Mouse (Mus musculus) hindbrain, embryonic 10.5 days (tissue): ENCODE measurements around the gene Nup107. TPM values are rescaled to one million over a fixed set of nuclear protein-coding genes. Genes with fewer than 3 reads are reported as not detected.
"Not testable (repeated sequence)": the region's sequence is repeated elsewhere in the genome, so short reads cannot be mapped to it uniquely, and the experiment has no call there.

ENCODE experiments used
- DNase-seq: peaks from one replicate; pipeline ENCODE4 v3.0.0-alpha.2; 2017; ENCODE audit warnings: low spot score
- H3K27ac ChIP-seq: fragments of 300-500 bp; sonication (generic); 2 replicates; pipeline ENCODE4 v1.5.1; 2016; ENCODE audit warnings: mild to moderate bottlenecking, moderate library complexity
- H3K27me3 ChIP-seq: fragments of 300-500 bp; sonication (generic); 2 replicates; pipeline ENCODE4 v1.6.1; 2016; ENCODE audit warnings: mild to moderate bottlenecking; ENCODE audit not compliant: poor library complexity, insufficient read depth, severe bottlenecking
- H3K36me3 ChIP-seq: fragments of 300-500 bp; sonication (generic); 2 replicates; pipeline ENCODE4 v1.6.1; 2016; ENCODE audit warnings: mild to moderate bottlenecking, moderate library complexity
- H3K4me1 ChIP-seq: fragments of 300-500 bp; sonication (generic); replicated peaks from 2 replicates; pipeline ENCODE4 v1.6.1; 2016; ENCODE audit warnings: mild to moderate bottlenecking
- H3K4me3 ChIP-seq: fragments of 300-500 bp; sonication (generic); 2 replicates; pipeline ENCODE4 v1.5.1; 2016; ENCODE audit warnings: mild to moderate bottlenecking, moderate library complexity
- H3K9me3 ChIP-seq: fragments of 300-500 bp; sonication (generic); 2 replicates; pipeline ENCODE4 v1.6.1; 2016; ENCODE audit warnings: mild to moderate bottlenecking, moderate library complexity
- WGBS: fragments of 180-500 bp; shearing (Covaris S2); methylation state at CpG from one replicate; pipeline ENCODE4 v1.1.7; 2016; 5-methylcytosine and 5-hydroxymethylcytosine counted together
- polyA plus RNA-seq: library from polyadenylated mRNA; unstranded; fragments of >200 nt; fragmentation: Nextera tagmentation; extraction: Ambion mirVana; gene quantifications from 2 replicates; pipeline ENCODE4 v1.2.1, GENCODE M21; 2016

Nup107 gene
- polyA plus RNA-seq, 1 experiment from 2014 or later: 70.6 TPM

DNA sequence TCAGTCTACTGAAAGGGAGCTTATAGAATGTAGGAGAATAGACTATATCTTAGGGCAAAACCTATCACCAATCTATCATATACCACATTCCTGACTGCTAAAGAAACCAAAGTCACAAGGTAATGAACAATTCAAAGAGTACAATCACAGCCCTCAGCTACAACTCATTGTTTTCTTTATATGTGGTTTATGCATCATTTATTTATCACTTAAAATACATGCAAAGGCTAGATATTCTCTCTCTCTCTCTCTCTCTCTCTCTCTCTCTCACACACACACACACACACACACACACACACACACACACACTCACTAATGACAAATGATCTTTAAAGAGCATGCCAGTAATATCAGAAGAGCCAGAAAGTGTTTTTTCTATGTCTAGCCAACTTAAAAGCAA lies 86.7 kb downstream of the Nup107 start:
- no peak overlapping the region for H3K4me3 ChIP-seq
- H3K36me3 ChIP-seq: peaks cover 86% of the 10 kb centered on the region
- H3K27me3 ChIP-seq: no peaks in the 10 kb centered on the region

DNA sequence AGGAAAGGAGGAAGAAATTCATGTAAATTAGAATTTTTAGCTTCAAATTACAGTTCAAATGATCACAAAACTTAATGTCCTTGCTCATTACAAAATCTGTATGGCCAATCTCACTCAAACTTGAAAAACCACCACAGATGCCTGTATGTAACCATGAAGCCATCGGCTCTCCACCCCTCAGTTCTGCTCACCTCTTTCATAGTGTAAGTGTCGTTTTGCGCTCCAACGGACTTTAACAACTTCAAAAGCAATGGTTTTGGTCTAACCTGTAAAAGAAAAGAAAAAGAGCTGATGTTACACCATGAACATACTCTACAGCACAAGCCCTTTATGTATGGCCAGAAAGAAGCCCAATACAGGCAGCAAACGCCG lies 87.6 kb downstream of the Nup107 start:
- Histone ChIP-seq H3K27ac (no peak overlapping the region), H3K36me3 (peaks cover 94% of the 10 kb centered on the region), H3K27me3 (no peaks in the 10 kb centered on the region), H3K9me3 (no peaks in the 10 kb centered on the region), H3K4me1 (peaks cover 10% of the 10 kb centered on the region), H3K4me3 (no peak overlapping the region)
- DNase-seq: no peak
- WGBS: 98% methylated on average over 6 of the region's 6 CpGs

More for the DNA sequence above, 86.7 kb downstream of the Nup107 start:
- Histone ChIP-seq H3K4me1 (peaks cover 10% of the 10 kb centered on the region), H3K27ac (no peak overlapping the region), H3K9me3 (no peaks in the 10 kb centered on the region)
- no peak for DNase-seq

DNA sequence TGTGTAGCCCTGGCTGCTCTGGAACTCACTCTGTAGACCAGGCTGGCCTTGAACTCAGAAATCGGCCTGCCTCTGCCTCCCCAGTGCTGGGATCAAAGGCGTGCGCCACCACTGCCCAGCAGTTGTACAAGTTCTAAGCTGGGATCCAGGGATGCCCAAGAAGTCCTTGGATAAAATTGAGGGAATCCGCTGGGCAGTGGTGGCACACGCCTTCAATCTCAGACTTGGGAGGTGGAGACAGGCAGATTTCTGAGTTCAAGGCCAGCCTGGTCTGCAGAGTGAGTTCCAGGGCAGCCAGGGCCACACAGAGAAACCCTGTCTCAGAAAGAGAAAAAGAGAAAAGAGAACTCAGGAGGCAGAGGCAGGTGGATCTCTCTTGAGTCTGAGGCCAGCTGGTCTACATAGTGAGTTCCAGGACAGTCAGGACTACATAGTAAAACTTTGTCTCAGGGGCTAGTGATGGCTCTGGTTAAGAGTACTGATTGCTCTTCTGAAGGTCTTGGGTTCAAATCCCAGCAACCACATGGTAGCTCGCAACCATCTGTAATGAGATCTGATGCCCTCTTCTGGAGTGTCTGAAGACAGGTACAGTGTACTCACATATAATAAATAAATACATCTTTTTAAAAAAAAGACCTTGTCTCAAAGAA lies 88.1 kb downstream of the Nup107 start:
- H3K27me3 ChIP-seq, H3K4me3 ChIP-seq, H3K4me1 ChIP-seq, H3K27ac ChIP-seq, H3K9me3 ChIP-seq, DNase-seq: not testable (repeated sequence)
- peaks cover 99% of the 10 kb centered on the region for H3K36me3 ChIP-seq
- 98% methylated on average over 6 of the region's 6 CpGs for WGBS

DNA sequence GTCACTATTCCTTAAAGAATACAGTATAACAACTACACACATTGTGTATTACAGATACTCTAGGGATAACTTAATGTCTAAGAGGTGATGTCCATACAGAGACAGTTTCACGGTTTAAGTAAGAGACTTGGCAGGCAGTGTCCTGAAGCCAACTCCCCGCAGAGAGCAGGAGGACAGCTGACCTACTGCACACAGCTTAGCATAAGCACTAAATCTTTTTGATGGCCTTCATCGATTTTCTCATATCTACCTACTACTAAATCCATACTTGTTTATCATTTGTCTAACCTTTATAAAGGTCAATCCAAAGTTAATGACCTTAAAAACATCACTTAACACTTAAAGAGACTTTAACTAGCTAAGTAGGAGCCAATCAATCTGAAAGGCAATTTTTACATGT lies 89.0 kb downstream of the Nup107 start:
- Histone ChIP-seq H3K9me3 (no peaks in the 10 kb centered on the region), H3K4me1 (no peaks in the 10 kb centered on the region; the same call in 1 of the 2 replicates), H3K27me3 (no peaks in the 10 kb centered on the region), H3K4me3 (no peak overlapping the region), H3K36me3 (peaks cover 100% of the 10 kb centered on the region), H3K27ac (no peak overlapping the region)
- 95% methylated on average over 3 of the region's 3 CpGs for WGBS
- no peak for DNase-seq

DNA sequence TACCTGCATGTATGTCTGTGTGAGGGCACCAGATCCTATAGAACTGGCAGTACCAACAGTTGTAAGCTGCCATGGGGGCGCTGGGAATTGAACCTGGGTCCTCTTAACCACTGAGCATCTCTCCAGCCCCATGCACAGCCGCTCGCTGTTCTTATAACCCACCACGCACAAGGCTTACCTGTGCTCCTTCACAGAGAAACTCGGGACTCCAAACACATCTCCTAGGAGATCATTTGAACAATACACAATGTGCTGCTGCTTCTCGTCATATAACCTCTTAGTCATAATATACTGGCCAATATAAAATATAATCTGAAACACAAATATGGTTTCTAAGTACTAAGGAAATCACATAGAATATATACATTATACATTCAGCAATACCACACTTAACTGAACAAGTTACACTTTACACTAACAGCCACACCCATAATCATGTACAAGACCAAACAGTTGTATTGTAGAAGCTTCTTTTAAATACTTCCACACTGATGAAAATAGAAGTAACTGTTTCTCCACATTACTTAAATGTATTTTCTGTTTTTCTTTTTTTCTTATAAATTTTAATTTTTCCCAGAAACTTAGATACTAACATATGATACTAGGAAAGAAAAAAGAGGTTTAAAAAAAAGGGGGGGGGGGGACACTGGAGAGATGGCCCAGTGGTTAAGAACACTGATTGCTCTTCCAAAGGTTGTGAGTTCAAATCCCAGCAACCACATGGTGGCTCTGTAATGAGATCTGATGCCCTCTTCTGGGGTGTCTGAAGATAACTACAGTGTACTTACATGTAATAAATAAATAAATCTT lies 90.3 kb downstream of the Nup107 start:
- DNase-seq: no peak
- no peaks in the 10 kb centered on the region; the same call in 1 of the 2 replicates for H3K4me1 ChIP-seq
- no peak overlapping the region for H3K4me3 ChIP-seq
- H3K9me3 ChIP-seq: no peaks in the 10 kb centered on the region
- H3K27ac ChIP-seq: no peak overlapping the region
- peaks cover 100% of the 10 kb centered on the region for H3K36me3 ChIP-seq
- 98% methylated on average over 6 of the region's 6 CpGs for WGBS
- H3K27me3 ChIP-seq: no peaks in the 10 kb centered on the region

DNA sequence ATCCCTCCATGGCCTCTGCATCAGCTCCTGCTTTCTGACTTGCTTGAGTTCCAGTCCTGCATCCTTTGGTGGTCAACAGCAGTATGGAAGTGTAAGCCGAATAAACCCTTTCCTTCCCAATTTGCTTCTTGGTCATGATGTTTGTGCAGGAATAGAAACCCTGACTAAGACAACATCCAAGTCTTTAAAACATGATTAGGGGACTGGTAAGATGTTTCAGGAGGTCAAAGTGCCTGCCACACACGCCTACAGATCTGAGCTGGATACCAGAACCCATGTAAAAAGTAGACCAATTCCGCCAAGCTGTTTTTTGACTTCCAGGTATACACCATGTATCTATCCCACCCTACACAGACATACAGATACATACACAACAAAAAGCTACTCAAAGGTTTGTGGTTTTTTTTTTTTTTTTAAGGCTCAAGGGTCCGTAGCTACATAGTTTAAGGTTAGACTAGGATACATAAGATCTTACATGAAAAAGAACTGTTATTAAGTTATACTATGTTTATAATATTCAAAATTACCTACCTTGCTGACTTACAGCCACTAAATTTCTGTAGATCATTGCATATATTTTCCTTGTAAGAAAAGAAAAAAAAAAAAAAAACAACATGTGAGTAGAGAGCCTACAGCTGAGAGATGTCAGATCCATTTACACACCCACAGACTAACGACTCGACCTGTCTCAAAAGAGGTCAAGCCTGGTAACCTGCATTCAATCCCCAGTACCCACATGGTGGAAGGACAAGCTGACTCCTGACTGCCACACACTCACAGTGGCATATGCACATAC lies 91.3 kb downstream of the Nup107 start:
- WGBS: 91% methylated on average over 6 of the region's 6 CpGs
- H3K27ac ChIP-seq: no peak overlapping the region
- no peak for DNase-seq
- no peaks in the 10 kb centered on the region for H3K27me3 ChIP-seq
- H3K36me3 ChIP-seq: peaks cover 100% of the 10 kb centered on the region
- no peaks in the 10 kb centered on the region for H3K4me1 ChIP-seq
- H3K4me3 ChIP-seq: no peak overlapping the region
- H3K9me3 ChIP-seq: no peaks in the 10 kb centered on the region

Other genes starting within 250 kb of the Nup107 start
- 5.9 and 6.0 TPM in 2 replicates for gene Cpm, start 163.2 kb downstream of the Nup107 start, polyA plus RNA-seq
- gene Mdm2, start 81.9 kb downstream of the Nup107 start, polyA plus RNA-seq: 63.4 and 67.5 TPM in 2 replicates
- 22.0 and 22.2 TPM in 2 replicates for gene Slc35e3, start 46.3 kb downstream of the Nup107 start, polyA plus RNA-seq
- gene Rap1b, start 53.3 kb upstream of the Nup107 start, polyA plus RNA-seq: 131 and 147 TPM in 2 replicates